Mouse (Mus musculus): Measurements from ENCODE around the gene Ugt1a6b. TPM values are rescaled to one million over a fixed set of nuclear protein-coding genes. Genes with fewer than 3 reads are reported as not detected.
"Not testable (repeated sequence)": the region's sequence is repeated elsewhere in the genome, so short reads cannot be mapped to it uniquely, and the experiment has no call there.

Gene Ugt1a6b
- not detected for total RNA-seq (2021)

DNA sequence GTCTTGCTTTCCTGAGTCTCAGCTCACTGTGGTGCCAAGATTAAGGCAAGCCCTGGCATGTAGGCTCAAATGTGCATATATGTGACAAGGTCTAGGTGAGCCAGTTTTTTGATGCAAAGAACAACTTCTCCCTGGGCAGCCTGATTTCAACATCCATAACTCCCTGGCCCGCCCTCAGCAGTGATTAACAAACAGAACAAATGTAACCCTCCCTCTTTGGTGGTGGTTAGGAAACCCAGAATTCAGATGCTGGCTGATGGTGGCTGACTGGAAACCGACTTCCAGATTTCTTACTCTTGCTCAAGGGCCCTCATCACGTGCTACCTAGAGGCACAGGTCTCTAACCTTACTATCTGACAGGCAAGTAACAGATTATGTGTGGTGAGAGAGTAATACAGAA is at the start of gene Ugt1a6b:
Gene Ugt1a6b, plus strand, starts transcription at position 234 of the 400 bp plus-strand sequence.
- intact Hi-C loops (cut with DNase I); DNase-seq: not testable (repeated sequence)

DNA sequence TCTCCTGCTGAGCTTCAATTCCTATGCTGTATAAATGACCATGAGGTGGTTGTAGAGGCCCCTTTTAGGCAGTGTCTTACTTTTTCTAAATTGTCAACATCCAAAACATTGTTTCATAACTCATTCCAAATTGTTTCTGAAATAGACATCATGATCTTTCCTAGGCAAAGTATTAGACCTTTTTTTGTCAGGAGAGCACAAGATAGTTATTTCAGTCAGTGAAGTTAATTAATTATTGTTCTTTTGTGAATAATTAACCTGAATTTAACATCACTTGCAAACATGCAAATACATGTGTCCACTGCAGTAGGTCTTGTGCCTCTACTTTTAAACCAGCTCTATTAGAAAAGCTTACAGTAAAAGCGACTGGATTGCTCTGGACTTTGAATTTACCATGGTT is 48.0 kb upstream of the Ugt1a6b start, which contains the start of gene Ugt1a10:
Gene Ugt1a10, plus strand, starts transcription at position 301 of the 400 bp plus-strand sequence.
- no peak for DNase-seq
- intact Hi-C loops (cut with DNase I): no loop called here

DNA sequence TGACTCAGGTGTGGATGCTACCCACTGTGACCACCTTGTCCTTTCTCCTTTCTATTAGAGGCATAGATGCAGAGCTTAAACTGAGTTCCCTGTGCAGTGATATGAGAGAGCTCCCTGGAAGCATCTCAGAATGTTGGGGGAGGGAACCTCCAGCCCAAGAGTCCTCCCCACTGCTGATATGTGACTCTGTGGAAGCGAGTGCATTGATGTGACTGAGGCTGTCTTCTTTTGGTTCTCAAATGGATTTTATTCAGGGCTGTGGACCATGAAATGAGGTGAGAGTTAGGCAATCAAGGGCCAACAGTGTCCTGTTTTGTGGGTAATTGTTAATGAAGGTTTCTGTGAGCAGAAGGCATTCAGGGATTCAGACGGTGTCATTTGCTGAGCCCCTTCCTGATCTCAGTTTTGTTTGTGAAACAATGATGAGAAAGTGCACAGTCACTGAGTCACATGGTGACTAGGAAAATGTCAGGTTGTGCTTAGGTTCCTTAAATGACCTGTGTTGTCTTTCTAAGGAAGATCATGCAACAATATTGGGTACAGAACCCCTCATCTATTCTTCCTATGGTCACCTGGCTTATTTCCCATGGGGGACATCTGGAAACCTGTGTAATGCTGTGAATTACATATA is 36.5 kb upstream of the Ugt1a6b start:
- intact Hi-C loops (cut with DNase I); DNase-seq: not testable (repeated sequence)

DNA sequence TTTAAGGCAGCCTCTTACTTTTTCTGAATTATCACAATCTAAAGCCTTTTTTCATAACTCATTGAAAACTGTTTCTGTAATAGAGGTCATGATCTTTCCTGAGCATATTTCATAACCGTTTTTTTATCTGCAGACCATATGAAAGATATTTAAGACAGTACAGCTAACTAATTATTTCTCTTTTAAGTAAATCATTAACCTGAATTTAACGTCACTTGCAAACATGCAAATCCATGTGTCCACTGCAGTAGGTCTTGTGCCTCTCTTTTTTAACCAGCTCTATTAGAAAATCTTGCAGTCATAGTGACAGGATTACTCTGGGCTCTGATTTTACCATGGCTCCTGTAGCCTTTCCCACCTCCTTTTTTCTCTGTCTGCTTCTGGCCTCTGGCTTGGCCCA is 32.6 kb upstream of the Ugt1a6b start, which contains the start of gene Ugt1a9:
Gene Ugt1a9, plus strand, starts transcription at position 306 of the 400 bp plus-strand sequence.
- intact Hi-C loops (cut with DNase I): no loop called here

DNA sequence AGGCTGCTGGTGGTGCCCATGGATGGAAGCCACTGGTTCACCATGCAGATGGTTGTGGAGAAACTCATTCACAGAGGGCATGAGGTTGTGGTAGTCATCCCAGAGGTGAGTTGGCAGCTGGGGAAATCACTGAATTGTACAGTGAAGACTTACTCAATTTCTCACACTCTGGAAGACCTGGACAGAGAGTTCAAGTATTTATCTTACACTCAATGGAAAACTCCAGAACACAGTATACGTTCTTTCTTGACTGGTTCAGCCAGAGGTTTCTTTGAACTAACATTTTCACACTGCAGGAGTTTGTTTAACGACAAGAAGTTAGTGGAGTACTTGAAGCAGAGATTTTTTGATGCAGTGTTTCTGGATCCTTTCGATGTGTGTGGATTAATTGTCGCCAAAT is 32.1 kb upstream of the Ugt1a6b start:
- intact Hi-C loops (cut with DNase I): no loop called here

More for the DNA sequence above, 32.6 kb upstream of the Ugt1a6b start, which contains the start of gene Ugt1a9:
- no peak for DNase-seq

DNA sequence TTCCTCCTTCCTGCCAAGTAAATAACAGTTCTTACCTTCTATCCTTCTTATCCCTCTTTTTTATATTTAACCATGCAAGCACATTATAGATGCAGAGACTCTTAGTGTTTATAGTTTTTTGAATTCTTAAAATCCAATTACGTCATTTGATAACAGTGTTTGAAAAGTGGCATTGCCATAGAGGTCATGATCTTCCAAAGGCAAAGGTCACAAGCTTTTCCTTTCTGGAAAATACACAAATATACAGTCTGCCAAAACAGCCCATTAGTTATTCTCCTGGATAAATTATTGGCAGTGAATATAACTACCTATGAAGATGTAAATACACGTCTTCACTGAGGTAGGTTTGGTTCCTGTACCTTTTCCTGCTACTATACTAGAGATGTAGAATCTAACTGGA is 28.6 kb upstream of the Ugt1a6b start:
- intact Hi-C loops (cut with DNase I): no loop called here
- no peak for DNase-seq

More for the DNA sequence above, 32.1 kb upstream of the Ugt1a6b start:
- no peak for DNase-seq

GRCm38 (mm10) chr1:88077128-88077527 is 25.9 kb upstream of the Ugt1a6b start:
- DNase-seq: no peak
- intact Hi-C loops (cut with DNase I): no loop called here

DNA sequence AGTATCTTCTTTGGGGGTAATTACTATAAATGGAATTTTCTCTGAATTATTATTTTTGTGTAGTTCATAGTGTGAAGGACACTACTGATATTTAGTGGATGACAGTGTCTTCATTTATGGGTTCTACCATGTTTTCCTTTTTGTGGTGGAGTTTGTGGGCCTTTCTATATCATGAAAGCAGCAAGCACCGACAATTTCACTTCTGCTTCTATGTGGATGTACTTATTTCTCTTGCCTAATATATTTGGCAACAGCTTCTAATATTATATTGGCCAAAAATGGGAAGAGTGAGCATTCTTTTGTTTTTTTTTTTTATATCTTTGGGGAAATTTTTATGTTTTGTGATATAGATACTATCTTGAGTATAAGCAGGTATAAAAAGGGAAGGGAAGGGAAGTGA is 21.4 kb upstream of the Ugt1a6b start:
- intact Hi-C loops (cut with DNase I): no loop called here
- no peak for DNase-seq

DNA sequence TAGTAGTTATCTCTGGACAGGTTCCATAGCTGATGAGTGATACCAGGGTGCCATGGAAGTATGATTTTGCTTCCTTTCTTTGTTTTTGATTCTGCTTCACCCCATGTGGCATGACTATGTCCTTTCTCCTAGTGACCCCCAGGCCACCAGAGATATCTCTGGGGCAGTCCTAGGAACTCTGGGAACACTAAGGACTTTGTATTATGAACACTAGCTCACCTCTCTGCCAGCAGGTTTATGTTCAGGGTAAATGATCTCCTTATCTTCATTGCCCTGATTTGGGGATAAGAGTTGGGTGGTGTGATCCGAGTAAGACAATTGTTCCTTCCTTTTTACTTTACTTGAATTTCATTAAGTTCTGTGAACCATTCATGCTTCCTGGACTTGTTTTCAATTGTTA is 16.9 kb upstream of the Ugt1a6b start:
- DNase-seq: no peak
- intact Hi-C loops (cut with DNase I): no loop called here

GRCm38 (mm10) chr1:88087513-88087912 is 15.5 kb upstream of the Ugt1a6b start, which contains the start of gene Ugt1a8:
Gene Ugt1a8, plus strand, starts transcription at chr1:88087813.
- intact Hi-C loops (cut with DNase I): no loop called here
- DNase-seq: no peak

DNA sequence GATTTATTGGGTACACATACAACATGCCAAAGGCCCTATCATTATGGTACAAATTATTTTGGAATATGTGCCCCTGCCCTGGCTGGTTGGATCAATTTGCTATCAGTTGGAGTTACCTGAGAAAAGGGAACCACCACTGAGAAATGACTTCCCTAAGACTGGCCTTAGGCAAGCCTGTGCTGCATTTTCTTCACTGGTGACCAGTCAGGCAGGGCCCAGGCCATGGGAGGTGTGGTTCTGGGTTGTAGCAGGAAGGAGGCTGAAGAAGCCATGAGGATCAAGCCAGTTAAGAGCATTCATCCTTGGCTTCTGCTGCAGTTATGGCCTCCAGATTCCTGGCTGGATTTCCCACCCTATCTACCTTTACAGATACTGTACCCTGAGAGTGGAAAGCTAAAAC is 10.7 kb upstream of the Ugt1a6b start:
- intact Hi-C loops (cut with DNase I): no loop called here
- no peak for DNase-seq

- intact Hi-C loops (cut with DNase I): not testable (repeated sequence)
These were observed 8.8 kb upstream of the Ugt1a6b start for GRCm38 (mm10) chr1:88094270-88094676.

DNA sequence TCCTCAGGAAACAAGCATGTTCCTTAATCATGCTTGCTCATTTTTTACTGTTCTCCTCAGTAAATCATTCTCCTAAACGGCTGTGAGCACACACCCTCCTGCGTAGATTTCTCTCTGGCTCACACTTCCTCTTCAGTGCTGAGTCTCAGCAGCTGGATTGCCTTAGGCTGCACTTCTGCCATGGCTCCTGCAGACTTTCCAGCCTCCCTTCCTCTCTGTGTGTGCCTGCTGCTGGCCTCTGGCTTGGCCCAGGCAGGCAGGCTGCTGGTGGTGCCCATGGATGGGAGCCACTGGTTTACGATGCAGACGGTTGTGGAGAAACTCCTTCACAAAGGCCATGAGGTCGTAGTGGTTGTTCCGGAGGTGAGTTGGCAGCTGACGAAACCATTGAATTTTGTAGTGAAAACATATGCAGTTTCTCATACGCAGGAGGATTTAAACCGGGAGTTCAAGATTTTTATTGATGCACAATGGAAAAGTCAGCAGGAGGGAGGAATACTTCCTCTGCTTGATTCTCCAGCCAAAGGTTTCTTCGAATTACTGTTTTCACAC is 8.0 kb upstream of the Ugt1a6b start, which contains the start of gene Ugt1a7c:
Gene Ugt1a7c, plus strand, starts transcription at position 122 of the 552 bp plus-strand sequence.
- DNase-seq: no peak

More at GRCm38 (mm10) chr1:88094270-88094676, 8.8 kb upstream of the Ugt1a6b start:
- not testable (repeated sequence) for DNase-seq

GRCm38 (mm10) chr1:88098546-88098945 is 4.5 kb upstream of the Ugt1a6b start:
- intact Hi-C loops (cut with DNase I); DNase-seq: not testable (repeated sequence)

More for the DNA sequence above, 8.0 kb upstream of the Ugt1a6b start, which contains the start of gene Ugt1a7c:
- intact Hi-C loops (cut with DNase I): no loop called here

DNA sequence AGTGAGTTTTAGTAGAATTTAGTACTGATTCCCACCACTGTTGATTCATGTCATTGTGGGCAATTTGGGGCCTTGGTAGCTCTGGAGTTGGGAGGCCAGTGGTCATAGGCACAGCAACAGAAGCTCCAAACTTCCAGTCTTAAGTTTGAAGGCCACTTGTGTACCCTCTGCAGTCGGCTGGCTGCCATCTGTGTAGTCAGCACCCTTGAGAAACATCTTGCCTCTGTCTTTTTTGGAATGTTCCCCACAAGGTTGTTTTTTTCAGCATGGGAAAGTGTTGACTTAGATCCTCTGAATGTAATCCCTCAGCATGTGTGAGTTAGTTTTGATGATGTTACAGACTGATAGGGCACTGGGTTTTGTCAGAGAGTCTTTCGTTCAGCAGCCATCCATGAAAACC is 3.4 kb upstream of the Ugt1a6b start:
- intact Hi-C loops (cut with DNase I); DNase-seq: not testable (repeated sequence)

- intact Hi-C loops (cut with DNase I): not testable (repeated sequence)
These were observed 831 bp downstream of the Ugt1a6b start for GRCm38 (mm10) chr1:88103697-88104468.

GRCm38 (mm10) chr1:88104667-88105430 is 1.8 kb downstream of the Ugt1a6b start:
- no peak for DNase-seq
- intact Hi-C loops (cut with DNase I): no loop called here

More at GRCm38 (mm10) chr1:88103697-88104468, 831 bp downstream of the Ugt1a6b start:
- not testable (repeated sequence) for DNase-seq

- intact Hi-C loops (cut with DNase I): no loop called here
- DNase-seq: no peak
These were observed 2.6 kb downstream of the Ugt1a6b start for GRCm38 (mm10) chr1:88105656-88106055.

DNA sequence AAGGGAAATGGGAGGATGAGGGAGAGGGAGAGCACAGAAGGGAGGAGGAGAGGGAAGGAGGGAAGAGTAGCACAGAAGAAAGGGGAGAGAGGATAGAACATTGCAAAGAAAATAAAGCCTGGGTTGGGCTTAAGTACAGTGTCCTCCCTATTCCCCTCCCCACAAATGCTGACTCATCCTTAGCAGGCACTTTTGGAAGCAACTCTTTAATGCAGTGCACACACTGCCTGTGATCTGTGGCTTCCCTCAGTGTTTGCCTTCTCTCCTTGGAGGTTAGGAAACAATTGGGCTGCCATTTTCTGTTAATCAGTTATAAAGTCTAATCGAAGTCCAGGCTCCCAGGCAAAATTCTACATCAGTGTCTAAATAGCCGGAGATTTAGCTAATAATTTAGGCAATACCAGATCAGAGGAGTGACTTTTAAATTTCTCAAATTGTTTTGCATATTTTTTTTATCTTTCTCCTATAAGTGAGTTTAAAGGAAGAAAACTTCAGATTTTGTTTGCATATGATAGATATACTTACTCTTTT is 6.0 kb downstream of the Ugt1a6b start:
- DNase-seq; intact Hi-C loops (cut with DNase I): not testable (repeated sequence)

DNA sequence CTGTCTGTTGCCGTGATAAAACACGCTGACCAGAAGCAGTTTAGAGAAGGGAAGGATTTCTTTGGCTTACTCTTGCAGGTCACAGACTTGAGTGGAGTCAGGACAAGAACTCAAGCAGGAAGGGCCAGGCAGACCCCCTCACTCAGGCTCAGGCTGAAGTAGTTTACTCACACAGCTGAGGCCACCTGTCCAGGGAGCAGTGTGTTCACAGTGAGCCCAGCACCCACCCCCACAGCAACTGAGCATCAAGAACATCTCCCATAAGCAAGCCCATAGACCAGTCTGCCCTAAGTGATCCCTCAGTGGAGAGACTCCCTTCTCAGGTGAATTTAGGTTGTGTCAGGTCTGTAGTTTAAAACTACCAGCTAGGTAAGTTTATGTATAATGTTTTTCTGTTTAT is 6.6 kb downstream of the Ugt1a6b start:
- intact Hi-C loops (cut with DNase I); DNase-seq: not testable (repeated sequence)
